Mouse (Mus musculus): ENCODE measurements at regions not wholly inside any gene's neighbourhood (a gene's known extent, or its start where the extent isn't known, plus 50 kb on each side); places are given as distances from the start of the nearest gene placed in this dataset.
A peak's percentile ranks its signal among the peaks of the same experiment; 100 is the strongest.

GRCm38 (mm10) chr9:35335181-35335580 is 67.5 kb downstream of the Rpusd4 start:
- intact Hi-C loops (cut with DNase I) = no loop called here

GRCm38 (mm10) chr9:35335888-35336700 is 68.4 kb downstream of the Rpusd4 start:
- no peak for TF ChIP-seq CTCF (IDR thresholded peaks at IDR 0.05)
- no peak for TF ChIP-seq EP300 (IDR thresholded peaks at IDR 0.05; ENCODE audit: insufficient read depth, low read depth, low read length)
- TF ChIP-seq POLR2A (IDR thresholded peaks at IDR 0.05; ENCODE audit: insufficient read depth, low read depth, low read length) = no peak
- H3K4me1 ChIP-seq (ENCODE audit: control insufficient read depth, insufficient read depth, low read length) = peaks cover 11% of the 10 kb centered on the region
- H3K79me2 ChIP-seq (replicated peaks; ENCODE audit: control insufficient read depth, insufficient read depth, low read length) = no peaks in the 10 kb centered on the region
- no peak overlapping the region for H3K4me3 ChIP-seq
- 17% methylated on average over 15 of the region's 15 CpGs for WGBS
- H3K9ac ChIP-seq (ENCODE audit: low read depth, low read length) = no peak overlapping the region
- no peaks in the 10 kb centered on the region for H3K27me3 ChIP-seq (ENCODE audit: control insufficient read depth, insufficient read depth, low read length)
- no peak overlapping the region for H3K27ac ChIP-seq
- intact Hi-C loops (cut with DNase I) = no loop called here
- H3K36me3 ChIP-seq (ENCODE audit: control insufficient read depth, insufficient read depth, low read length) = no peaks in the 10 kb centered on the region
- peak in 1 of 2 experiments; percentile 63 for DNase-seq

More at GRCm38 (mm10) chr9:35335181-35335580, 67.5 kb downstream of the Rpusd4 start:
- no peak overlapping the region for H3K9ac ChIP-seq (ENCODE audit: low read depth, low read length)
- DNase-seq = no peak
- no peaks in the 10 kb centered on the region for H3K36me3 ChIP-seq (ENCODE audit: control insufficient read depth, insufficient read depth, low read length)
- 83% methylated on average over 3 of the region's 3 CpGs for WGBS
- TF ChIP-seq POLR2A (IDR thresholded peaks at IDR 0.05; ENCODE audit: insufficient read depth, low read depth, low read length) = no peak
- TF ChIP-seq CTCF (IDR thresholded peaks at IDR 0.05) = no peak
- no peak for TF ChIP-seq EP300 (IDR thresholded peaks at IDR 0.05; ENCODE audit: insufficient read depth, low read depth, low read length)
- H3K27me3 ChIP-seq (ENCODE audit: control insufficient read depth, insufficient read depth, low read length) = no peaks in the 10 kb centered on the region
- H3K4me3 ChIP-seq = no peak overlapping the region
- no peak overlapping the region for H3K27ac ChIP-seq
- H3K79me2 ChIP-seq (replicated peaks; ENCODE audit: control insufficient read depth, insufficient read depth, low read length) = no peaks in the 10 kb centered on the region
- peaks cover 7% of the 10 kb centered on the region for H3K4me1 ChIP-seq (ENCODE audit: control insufficient read depth, insufficient read depth, low read length)

- Histone ChIP-seq H3K9ac (ENCODE audit: low read depth, low read length) (no peak overlapping the region), H3K36me3 (ENCODE audit: control insufficient read depth, insufficient read depth, low read length) (no peaks in the 10 kb centered on the region), H3K4me1 (ENCODE audit: control insufficient read depth, insufficient read depth, low read length) (peaks cover 11% of the 10 kb centered on the region), H3K79me2 (replicated peaks; ENCODE audit: control insufficient read depth, insufficient read depth, low read length) (no peaks in the 10 kb centered on the region), H3K27ac (no peak overlapping the region), H3K4me3 (no peak overlapping the region), H3K27me3 (ENCODE audit: control insufficient read depth, insufficient read depth, low read length) (no peaks in the 10 kb centered on the region)
- TF ChIP-seq CTCF (IDR thresholded peaks at IDR 0.05) (no peak), EP300 (IDR thresholded peaks at IDR 0.05; ENCODE audit: insufficient read depth, low read depth, low read length) (no peak), POLR2A (IDR thresholded peaks at IDR 0.05; ENCODE audit: insufficient read depth, low read depth, low read length) (no peak)
- intact Hi-C loops (cut with DNase I) = no loop called here
- WGBS = 53% methylated on average over 5 of the region's 5 CpGs
- no peak for DNase-seq
These were observed 69.0 kb downstream of the Rpusd4 start for GRCm38 (mm10) chr9:35336701-35337055.

GRCm38 (mm10) chr9:35338858-35339257 is 71.2 kb downstream of the Rpusd4 start:
- peaks cover 11% of the 10 kb centered on the region for H3K4me1 ChIP-seq (ENCODE audit: control insufficient read depth, insufficient read depth, low read length)
- H3K9ac ChIP-seq (ENCODE audit: low read depth, low read length) = no peak overlapping the region
- intact Hi-C loops (cut with DNase I) = no loop called here
- no peak overlapping the region for H3K4me3 ChIP-seq
- no peak overlapping the region for H3K27ac ChIP-seq
- H3K79me2 ChIP-seq (replicated peaks; ENCODE audit: control insufficient read depth, insufficient read depth, low read length) = no peaks in the 10 kb centered on the region
- DNase-seq = no peak
- 73% methylated on average over 5 of the region's 5 CpGs for WGBS
- H3K27me3 ChIP-seq (ENCODE audit: control insufficient read depth, insufficient read depth, low read length) = no peaks in the 10 kb centered on the region
- H3K36me3 ChIP-seq (ENCODE audit: control insufficient read depth, insufficient read depth, low read length) = no peaks in the 10 kb centered on the region
- TF ChIP-seq EP300 (IDR thresholded peaks at IDR 0.05; ENCODE audit: insufficient read depth, low read depth, low read length) (no peak), CTCF (IDR thresholded peaks at IDR 0.05) (no peak), POLR2A (IDR thresholded peaks at IDR 0.05; ENCODE audit: insufficient read depth, low read depth, low read length) (no peak)

GRCm38 (mm10) chr9:35339492-35340262 is 72.0 kb downstream of the Rpusd4 start:
- H3K9ac ChIP-seq (ENCODE audit: low read depth, low read length) = no peak overlapping the region

GRCm38 (mm10) chr9:35340263-35340573 is 72.6 kb downstream of the Rpusd4 start:
- WGBS = 74% methylated on average over 4 of the region's 4 CpGs

More at GRCm38 (mm10) chr9:35339492-35340262, 72.0 kb downstream of the Rpusd4 start:
- no peak for DNase-seq
- TF ChIP-seq EP300 (IDR thresholded peaks at IDR 0.05; ENCODE audit: insufficient read depth, low read depth, low read length) = no peak
- TF ChIP-seq CTCF (IDR thresholded peaks at IDR 0.05) = no peak
- no peak for TF ChIP-seq POLR2A (IDR thresholded peaks at IDR 0.05; ENCODE audit: insufficient read depth, low read depth, low read length)
- Histone ChIP-seq H3K27me3 (ENCODE audit: control insufficient read depth, insufficient read depth, low read length) (no peaks in the 10 kb centered on the region), H3K36me3 (ENCODE audit: control insufficient read depth, insufficient read depth, low read length) (no peaks in the 10 kb centered on the region), H3K79me2 (replicated peaks; ENCODE audit: control insufficient read depth, insufficient read depth, low read length) (no peaks in the 10 kb centered on the region), H3K4me3 (no peak overlapping the region), H3K4me1 (ENCODE audit: control insufficient read depth, insufficient read depth, low read length) (peaks cover 11% of the 10 kb centered on the region), H3K27ac (no peak overlapping the region)
- WGBS = 60% methylated on average over 10 of the region's 10 CpGs
- intact Hi-C loops (cut with DNase I) = no loop called here

More at GRCm38 (mm10) chr9:35340263-35340573, 72.6 kb downstream of the Rpusd4 start:
- intact Hi-C loops (cut with DNase I) = no loop called here
- Histone ChIP-seq H3K4me3 (no peak overlapping the region), H3K36me3 (ENCODE audit: control insufficient read depth, insufficient read depth, low read length) (no peaks in the 10 kb centered on the region), H3K9ac (ENCODE audit: low read depth, low read length) (no peak overlapping the region), H3K27me3 (ENCODE audit: control insufficient read depth, insufficient read depth, low read length) (no peaks in the 10 kb centered on the region), H3K4me1 (ENCODE audit: control insufficient read depth, insufficient read depth, low read length) (peaks cover 10% of the 10 kb centered on the region), H3K79me2 (replicated peaks; ENCODE audit: control insufficient read depth, insufficient read depth, low read length) (no peaks in the 10 kb centered on the region), H3K27ac (no peak overlapping the region; the same call in 1 of the 2 replicates)
- DNase-seq = no peak
- TF ChIP-seq POLR2A (IDR thresholded peaks at IDR 0.05; ENCODE audit: insufficient read depth, low read depth, low read length) (no peak), EP300 (IDR thresholded peaks at IDR 0.05; ENCODE audit: insufficient read depth, low read depth, low read length) (no peak), CTCF (IDR thresholded peaks at IDR 0.05) (no peak)

Measured in heart, adult 2 months (tissue).